Mouse (Mus musculus): Measurements from ENCODE around the gene Shoc2. TPM values are rescaled to one million over a fixed set of nuclear protein-coding genes. Genes with fewer than 3 reads are reported as not detected.

Gene Shoc2
- polyA plus RNA-seq, 1 experiment from 2014 or later: 35.8 TPM

- no peaks in the 10 kb centered on the region; the same call in 1 of the 2 replicates for H3K36me3 ChIP-seq (ENCODE audit: control insufficient read depth, insufficient read depth, low read length)
- H3K9me3 ChIP-seq (ENCODE audit: control insufficient read depth, low read length): no peaks in the 10 kb centered on the region
- H3K9ac ChIP-seq (ENCODE audit: low read depth, low read length): no peak overlapping the region
- no peaks in the 10 kb centered on the region for H3K27me3 ChIP-seq (replicated peaks; ENCODE audit: control insufficient read depth, insufficient read depth, low read length)
- H3K4me2 ChIP-seq (ENCODE audit: low read depth, low read length): no peak overlapping the region
- H3K4me3 ChIP-seq (ENCODE audit: low read length): no peak overlapping the region
- H3K27ac ChIP-seq (ENCODE audit: low read length): no peak overlapping the region
- ATAC-seq: no peak
- 97% methylated on average over 1 of the region's 1 CpGs for WGBS
- H3K4me1 ChIP-seq (ENCODE audit: control insufficient read depth, insufficient read depth, low read length): peaks cover 4% of the 10 kb centered on the region
Measured at GRCm38 (mm10) chr19:53983336-53983735, 39.2 kb downstream of the Shoc2 start.

GRCm38 (mm10) chr19:53984628-53985027, 40.5 kb downstream of the Shoc2 start:
- WGBS: 97% methylated on average over 3 of the region's 3 CpGs
- Histone ChIP-seq H3K4me3 (ENCODE audit: low read length) (no peak overlapping the region), H3K9me3 (ENCODE audit: control insufficient read depth, low read length) (no peaks in the 10 kb centered on the region), H3K4me1 (ENCODE audit: control insufficient read depth, insufficient read depth, low read length) (peaks cover 4% of the 10 kb centered on the region), H3K27me3 (replicated peaks; ENCODE audit: control insufficient read depth, insufficient read depth, low read length) (no peaks in the 10 kb centered on the region), H3K4me2 (ENCODE audit: low read depth, low read length) (no peak overlapping the region), H3K36me3 (ENCODE audit: control insufficient read depth, insufficient read depth, low read length) (0 out of 2 replicates have a peak, but pooled peaks cover 2% of the 10 kb centered on the region), H3K27ac (ENCODE audit: low read length) (no peak overlapping the region), H3K9ac (ENCODE audit: low read depth, low read length) (no peak overlapping the region)
- ATAC-seq: no peak

GRCm38 (mm10) chr19:53990538-53990937, 46.4 kb downstream of the Shoc2 start:
- ATAC-seq: no peak
- Histone ChIP-seq H3K4me3 (ENCODE audit: low read length) (no peak overlapping the region), H3K4me1 (ENCODE audit: control insufficient read depth, insufficient read depth, low read length) (no peaks in the 10 kb centered on the region), H3K27me3 (replicated peaks; ENCODE audit: control insufficient read depth, insufficient read depth, low read length) (no peaks in the 10 kb centered on the region), H3K9me3 (ENCODE audit: control insufficient read depth, low read length) (no peaks in the 10 kb centered on the region), H3K36me3 (ENCODE audit: control insufficient read depth, insufficient read depth, low read length) (0 out of 2 replicates have a peak, but pooled peaks cover 2% of the 10 kb centered on the region), H3K9ac (ENCODE audit: low read depth, low read length) (no peak overlapping the region), H3K27ac (ENCODE audit: low read length) (no peak overlapping the region), H3K4me2 (ENCODE audit: low read depth, low read length) (no peak overlapping the region)
- 87% methylated on average over 2 of the region's 2 CpGs for WGBS

- Histone ChIP-seq H3K4me1 (ENCODE audit: control insufficient read depth, insufficient read depth, low read length) (no peaks in the 10 kb centered on the region), H3K9me3 (ENCODE audit: control insufficient read depth, low read length) (no peaks in the 10 kb centered on the region)
- WGBS: 80% methylated on average over 3 of the region's 3 CpGs
Measured at GRCm38 (mm10) chr19:53993860-53994259, 49.8 kb downstream of the Shoc2 start.

GRCm38 (mm10) chr19:53994276-53994675, 50.2 kb downstream of the Shoc2 start:
- WGBS: 71% methylated on average over 1 of the region's 1 CpGs

More at GRCm38 (mm10) chr19:53993860-53994259, 49.8 kb downstream of the Shoc2 start:
- H3K27ac ChIP-seq (ENCODE audit: low read length): no peak overlapping the region
- no peak overlapping the region for H3K9ac ChIP-seq (ENCODE audit: low read depth, low read length)
- no peak overlapping the region for H3K4me2 ChIP-seq (ENCODE audit: low read depth, low read length)
- no peaks in the 10 kb centered on the region for H3K27me3 ChIP-seq (replicated peaks; ENCODE audit: control insufficient read depth, insufficient read depth, low read length)
- H3K4me3 ChIP-seq (ENCODE audit: low read length): no peak overlapping the region
- no peak for ATAC-seq
- H3K36me3 ChIP-seq (ENCODE audit: control insufficient read depth, insufficient read depth, low read length): 0 out of 2 replicates have a peak, but pooled peaks cover 2% of the 10 kb centered on the region

GRCm38 (mm10) chr19:54010973-54011372, 66.9 kb downstream of the Shoc2 start:
- H3K9ac ChIP-seq (ENCODE audit: low read depth, low read length): no peak overlapping the region
- no peak for ATAC-seq
- H3K36me3 ChIP-seq (ENCODE audit: control insufficient read depth, insufficient read depth, low read length): no peaks in the 10 kb centered on the region
- H3K4me1 ChIP-seq (ENCODE audit: control insufficient read depth, insufficient read depth, low read length): no peaks in the 10 kb centered on the region
- no peak overlapping the region for H3K27ac ChIP-seq (ENCODE audit: low read length)
- H3K4me2 ChIP-seq (ENCODE audit: low read depth, low read length): no peak overlapping the region
- 67% methylated on average over 4 of the region's 4 CpGs for WGBS
- H3K27me3 ChIP-seq (replicated peaks; ENCODE audit: control insufficient read depth, insufficient read depth, low read length): no peaks in the 10 kb centered on the region
- H3K4me3 ChIP-seq (ENCODE audit: low read length): no peak overlapping the region
- no peaks in the 10 kb centered on the region for H3K9me3 ChIP-seq (ENCODE audit: control insufficient read depth, low read length)

More at GRCm38 (mm10) chr19:53994276-53994675, 50.2 kb downstream of the Shoc2 start:
- H3K9ac ChIP-seq (ENCODE audit: low read depth, low read length): no peak overlapping the region
- no peaks in the 10 kb centered on the region for H3K27me3 ChIP-seq (replicated peaks; ENCODE audit: control insufficient read depth, insufficient read depth, low read length)
- H3K4me3 ChIP-seq (ENCODE audit: low read length): no peak overlapping the region
- H3K4me2 ChIP-seq (ENCODE audit: low read depth, low read length): no peak overlapping the region
- no peak overlapping the region for H3K27ac ChIP-seq (ENCODE audit: low read length)
- H3K36me3 ChIP-seq (ENCODE audit: control insufficient read depth, insufficient read depth, low read length): no peaks in the 10 kb centered on the region
- no peaks in the 10 kb centered on the region for H3K4me1 ChIP-seq (ENCODE audit: control insufficient read depth, insufficient read depth, low read length)
- no peaks in the 10 kb centered on the region for H3K9me3 ChIP-seq (ENCODE audit: control insufficient read depth, low read length)
- ATAC-seq: no peak

- H3K27ac ChIP-seq (ENCODE audit: low read length): no peak overlapping the region
- H3K4me2 ChIP-seq (ENCODE audit: low read depth, low read length): no peak overlapping the region
- H3K4me1 ChIP-seq (ENCODE audit: control insufficient read depth, insufficient read depth, low read length): no peaks in the 10 kb centered on the region
- ATAC-seq: no peak
- WGBS: 94% methylated on average over 5 of the region's 5 CpGs
- H3K9me3 ChIP-seq (ENCODE audit: control insufficient read depth, low read length): no peaks in the 10 kb centered on the region
- no peaks in the 10 kb centered on the region for H3K36me3 ChIP-seq (ENCODE audit: control insufficient read depth, insufficient read depth, low read length)
- no peak overlapping the region for H3K9ac ChIP-seq (ENCODE audit: low read depth, low read length)
- H3K27me3 ChIP-seq (replicated peaks; ENCODE audit: control insufficient read depth, insufficient read depth, low read length): no peaks in the 10 kb centered on the region
- no peak overlapping the region for H3K4me3 ChIP-seq (ENCODE audit: low read length)
Measured at GRCm38 (mm10) chr19:54014999-54015398, 70.9 kb downstream of the Shoc2 start.

- Histone ChIP-seq H3K27ac (ENCODE audit: low read length) (no peak overlapping the region), H3K9me3 (ENCODE audit: control insufficient read depth, low read length) (no peaks in the 10 kb centered on the region), H3K4me1 (ENCODE audit: control insufficient read depth, insufficient read depth, low read length) (no peaks in the 10 kb centered on the region), H3K4me2 (ENCODE audit: low read depth, low read length) (no peak overlapping the region), H3K27me3 (replicated peaks; ENCODE audit: control insufficient read depth, insufficient read depth, low read length) (no peaks in the 10 kb centered on the region), H3K9ac (ENCODE audit: low read depth, low read length) (no peak overlapping the region), H3K36me3 (ENCODE audit: control insufficient read depth, insufficient read depth, low read length) (no peaks in the 10 kb centered on the region; the same call in 1 of the 2 replicates), H3K4me3 (ENCODE audit: low read length) (no peak overlapping the region)
- no peak for ATAC-seq
- 96% methylated on average over 5 of the region's 5 CpGs for WGBS
Measured at GRCm38 (mm10) chr19:54015503-54015902, 71.4 kb downstream of the Shoc2 start.

- H3K36me3 ChIP-seq (ENCODE audit: control insufficient read depth, insufficient read depth, low read length): no peaks in the 10 kb centered on the region
- H3K27me3 ChIP-seq (replicated peaks; ENCODE audit: control insufficient read depth, insufficient read depth, low read length): no peaks in the 10 kb centered on the region
- no peak for ATAC-seq
- H3K9ac ChIP-seq (ENCODE audit: low read depth, low read length): no peak overlapping the region
- no peak overlapping the region for H3K4me2 ChIP-seq (ENCODE audit: low read depth, low read length)
- H3K4me1 ChIP-seq (ENCODE audit: control insufficient read depth, insufficient read depth, low read length): no peaks in the 10 kb centered on the region
- H3K4me3 ChIP-seq (ENCODE audit: low read length): no peak overlapping the region
- H3K9me3 ChIP-seq (ENCODE audit: control insufficient read depth, low read length): no peaks in the 10 kb centered on the region
- no peak overlapping the region for H3K27ac ChIP-seq (ENCODE audit: low read length)
- 83% methylated on average over 6 of the region's 6 CpGs for WGBS
Measured at GRCm38 (mm10) chr19:54035100-54035499, 91.0 kb downstream of the Shoc2 start.

- Histone ChIP-seq H3K9ac (ENCODE audit: low read depth, low read length) (no peak overlapping the region), H3K9me3 (ENCODE audit: control insufficient read depth, low read length) (no peaks in the 10 kb centered on the region), H3K4me2 (ENCODE audit: low read depth, low read length) (no peak overlapping the region), H3K36me3 (ENCODE audit: control insufficient read depth, insufficient read depth, low read length) (no peaks in the 10 kb centered on the region), H3K27ac (ENCODE audit: low read length) (no peak overlapping the region), H3K4me1 (ENCODE audit: control insufficient read depth, insufficient read depth, low read length) (peaks cover under 1% of the 10 kb centered on the region; the same call in 1 of the 2 replicates), H3K4me3 (ENCODE audit: low read length) (no peak overlapping the region), H3K27me3 (replicated peaks; ENCODE audit: control insufficient read depth, insufficient read depth, low read length) (no peaks in the 10 kb centered on the region)
- no peak for ATAC-seq
- 78% methylated on average over 7 of the region's 7 CpGs for WGBS
Measured at GRCm38 (mm10) chr19:54039441-54039840, 95.3 kb downstream of the Shoc2 start.

All from intestine, embryonic 16.5 days (tissue).